Mouse (Mus musculus): Measurements from ENCODE around the gene Ndc1. TPM values are rescaled to one million over a fixed set of nuclear protein-coding genes. Genes with fewer than 3 reads are reported as not detected.
"Not testable (repeated sequence)": the region's sequence is repeated elsewhere in the genome, so short reads cannot be mapped to it uniquely, and the experiment has no call there.

Ndc1 gene
- polyA plus RNA-seq, 2 experiments: 9.6 to 17.2 TPM

DNA sequence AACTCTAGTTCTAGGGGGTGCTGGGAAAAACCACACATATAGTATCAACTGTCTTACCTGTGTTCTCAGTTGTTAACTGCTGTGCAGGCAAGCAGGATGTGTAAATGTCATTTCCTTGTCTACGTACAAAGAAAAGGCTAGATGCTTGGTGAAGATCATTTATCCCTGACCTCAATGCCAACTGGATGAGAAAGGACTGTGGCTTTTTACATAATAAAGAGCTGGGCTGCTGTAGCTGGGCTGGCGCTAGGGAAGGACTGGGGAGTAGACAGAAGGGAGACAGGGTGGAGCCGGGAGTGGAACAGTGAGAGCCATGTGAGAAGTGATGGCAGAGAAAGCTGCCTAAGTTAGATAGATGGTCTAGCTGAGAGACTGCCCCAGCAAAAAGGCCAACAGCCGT lies 4.8 kb upstream of the Ndc1 start:
- no peak for DNase-seq (ENCODE audit: low read depth in 3 of 3, low spot score in 3 of 3)
- Histone ChIP-seq H3K4me2 (ENCODE audit: low read depth) (no peak overlapping the region), H3K9me3 (ENCODE audit: control insufficient read depth, low read length) (no peaks in the 10 kb centered on the region), H3K27me3 (ENCODE audit: control insufficient read depth, insufficient read depth, low read length) (no peaks in the 10 kb centered on the region), H3K4me3 (ENCODE audit: insufficient read depth in 1 of 2, low read depth in 2 of 2, low read length in 2 of 2) (no peak overlapping the region), H3K9ac (replicated peaks) (no peak overlapping the region), H3K36me3 (replicated peaks; ENCODE audit: control insufficient read depth, insufficient read depth, low read depth) (no peaks in the 10 kb centered on the region), H3K4me1 (replicated peaks; ENCODE audit: control insufficient read depth in 2 of 2, insufficient read depth in 2 of 2, low read length in 1 of 2) (peaks cover 0 to 3% of the 10 kb centered on the region in 2 experiments; a peak in 1 of 4 replicates), H3K27ac (no peak overlapping the region)
- WGBS (ENCODE audit: insufficient replicate concordance): 66% methylated on average over 4 of the region's 4 CpGs
- TF ChIP-seq EP300 (IDR thresholded peaks at IDR 0.05; ENCODE audit: low read depth): no peak
- TF ChIP-seq CTCF (IDR thresholded peaks at IDR 0.05; ENCODE audit: low read depth): no peak
- no peak for ATAC-seq (ENCODE audit: insufficient read depth)

DNA sequence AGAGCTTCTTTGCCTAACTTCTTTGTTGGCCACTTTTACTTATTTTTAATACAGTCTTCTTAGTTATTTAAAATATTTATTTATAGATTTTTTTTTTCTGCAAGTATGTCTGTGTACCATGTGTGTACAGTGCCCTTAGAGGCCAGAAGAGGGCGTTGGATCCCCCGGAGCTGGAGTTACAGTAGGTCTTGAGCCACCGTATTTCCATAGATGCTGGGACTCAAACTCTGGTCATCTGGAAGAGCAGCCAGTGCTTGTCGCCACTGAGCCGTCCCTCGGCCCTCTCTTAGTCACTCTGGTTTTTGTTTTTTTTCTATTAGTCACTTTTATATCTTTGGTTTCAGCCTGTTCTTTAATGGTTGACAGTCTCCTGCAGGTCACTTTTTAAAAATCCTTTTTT lies 4.0 kb upstream of the Ndc1 start:
- H3K4me3 ChIP-seq (ENCODE audit: insufficient read depth in 1 of 2, low read depth in 2 of 2, low read length in 2 of 2): no peak overlapping the region
- H3K4me2 ChIP-seq (ENCODE audit: low read depth): no peak overlapping the region
- H3K27me3 ChIP-seq (ENCODE audit: control insufficient read depth, insufficient read depth, low read length): no peaks in the 10 kb centered on the region
- DNase-seq (ENCODE audit: low read depth in 3 of 3, low spot score in 3 of 3): no peak
- TF ChIP-seq CTCF (IDR thresholded peaks at IDR 0.05; ENCODE audit: low read depth) (no peak; the same call in 1 of the 2 replicates), EP300 (IDR thresholded peaks at IDR 0.05; ENCODE audit: low read depth) (no peak)
- no peaks in the 10 kb centered on the region for H3K9me3 ChIP-seq (ENCODE audit: control insufficient read depth, low read length)
- peaks cover 0 to 3% of the 10 kb centered on the region in 2 experiments; a peak in 2 of 4 replicates for H3K4me1 ChIP-seq (replicated peaks; ENCODE audit: control insufficient read depth in 2 of 2, insufficient read depth in 2 of 2, low read length in 1 of 2)
- WGBS (ENCODE audit: insufficient replicate concordance): 65% methylated on average over 6 of the region's 6 CpGs
- H3K36me3 ChIP-seq (replicated peaks; ENCODE audit: control insufficient read depth, insufficient read depth, low read depth): no peaks in the 10 kb centered on the region
- no peak overlapping the region for H3K9ac ChIP-seq (replicated peaks)
- H3K27ac ChIP-seq: no peak overlapping the region
- no peak for ATAC-seq (ENCODE audit: insufficient read depth)

DNA sequence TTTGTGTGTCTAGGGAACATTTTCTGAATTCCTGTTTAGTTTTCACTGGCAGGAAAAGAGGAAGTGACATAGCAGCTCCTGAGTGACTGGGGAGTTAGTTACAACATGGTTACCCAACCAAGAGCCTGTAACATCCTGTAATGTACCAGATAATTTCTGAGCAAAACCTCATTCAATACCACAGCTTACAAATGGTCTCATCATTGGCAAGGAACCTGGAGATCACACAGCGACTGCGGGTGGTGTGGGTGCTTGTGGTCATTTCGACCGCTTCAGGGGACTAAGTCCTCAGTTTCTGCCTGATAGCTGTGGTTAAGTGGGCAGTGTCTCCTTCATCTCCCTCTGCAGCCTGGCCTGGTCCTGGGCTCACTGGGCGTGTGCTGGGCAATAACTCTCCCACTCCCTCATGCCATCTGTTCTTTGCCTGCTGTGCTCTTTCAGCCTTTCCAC lies 3.4 kb upstream of the Ndc1 start:
- no peak for TF ChIP-seq CTCF (IDR thresholded peaks at IDR 0.05; ENCODE audit: low read depth)
- TF ChIP-seq EP300 (IDR thresholded peaks at IDR 0.05; ENCODE audit: low read depth): no peak
- Histone ChIP-seq H3K36me3 (replicated peaks; ENCODE audit: control insufficient read depth, insufficient read depth, low read depth) (no peaks in the 10 kb centered on the region), H3K9ac (replicated peaks) (no peak overlapping the region), H3K4me1 (replicated peaks; ENCODE audit: control insufficient read depth in 2 of 2, insufficient read depth in 2 of 2, low read length in 1 of 2) (peaks cover 0 to 5% of the 10 kb centered on the region in 2 experiments; a peak in 3 of 4 replicates), H3K9me3 (ENCODE audit: control insufficient read depth, low read length) (no peaks in the 10 kb centered on the region), H3K4me3 (ENCODE audit: insufficient read depth in 1 of 2, low read depth in 2 of 2, low read length in 2 of 2) (no peak overlapping the region), H3K27ac (no peak overlapping the region), H3K4me2 (ENCODE audit: low read depth) (no peak overlapping the region), H3K27me3 (ENCODE audit: control insufficient read depth, insufficient read depth, low read length) (no peaks in the 10 kb centered on the region)
- 29% methylated on average over 5 of the region's 5 CpGs for WGBS (ENCODE audit: insufficient replicate concordance)
- ATAC-seq (ENCODE audit: insufficient read depth) (no peak), DNase-seq (ENCODE audit: low read depth in 3 of 3, low spot score in 3 of 3) (peak in 1 of 3 experiments; percentile 36)

DNA sequence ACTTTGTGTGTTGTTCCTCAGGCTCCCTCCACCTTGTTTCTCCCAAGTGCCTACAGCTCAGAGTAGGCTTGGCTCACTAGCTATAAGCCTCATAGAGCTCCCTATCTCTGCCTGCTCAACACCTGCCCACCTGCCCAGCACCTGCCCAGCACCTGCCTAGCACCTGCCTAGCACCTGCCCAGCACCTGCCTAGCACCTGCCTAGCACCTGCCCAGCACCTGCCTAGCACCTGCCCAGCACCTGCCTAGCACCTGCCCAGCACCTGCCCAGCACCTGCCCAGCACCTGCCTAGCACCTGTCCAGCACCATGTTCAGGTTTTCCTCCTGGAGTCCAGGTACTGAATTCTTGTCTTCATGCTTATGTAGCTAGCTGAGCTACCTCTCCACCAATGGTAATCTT lies 1.2 kb upstream of the Ndc1 start:
- not testable (repeated sequence) for ATAC-seq (ENCODE audit: insufficient read depth); H3K4me3 ChIP-seq (ENCODE audit: insufficient read depth in 1 of 2, low read depth in 2 of 2, low read length in 2 of 2); H3K4me2 ChIP-seq (ENCODE audit: low read depth); H3K9me3 ChIP-seq (ENCODE audit: control insufficient read depth, low read length); H3K36me3 ChIP-seq (replicated peaks; ENCODE audit: control insufficient read depth, insufficient read depth, low read depth); H3K9ac ChIP-seq (replicated peaks); H3K27me3 ChIP-seq (ENCODE audit: control insufficient read depth, insufficient read depth, low read length); DNase-seq (ENCODE audit: low read depth in 3 of 3, low spot score in 3 of 3); H3K4me1 ChIP-seq (replicated peaks; ENCODE audit: control insufficient read depth in 2 of 2, insufficient read depth in 2 of 2, low read length in 1 of 2); H3K27ac ChIP-seq

DNA sequence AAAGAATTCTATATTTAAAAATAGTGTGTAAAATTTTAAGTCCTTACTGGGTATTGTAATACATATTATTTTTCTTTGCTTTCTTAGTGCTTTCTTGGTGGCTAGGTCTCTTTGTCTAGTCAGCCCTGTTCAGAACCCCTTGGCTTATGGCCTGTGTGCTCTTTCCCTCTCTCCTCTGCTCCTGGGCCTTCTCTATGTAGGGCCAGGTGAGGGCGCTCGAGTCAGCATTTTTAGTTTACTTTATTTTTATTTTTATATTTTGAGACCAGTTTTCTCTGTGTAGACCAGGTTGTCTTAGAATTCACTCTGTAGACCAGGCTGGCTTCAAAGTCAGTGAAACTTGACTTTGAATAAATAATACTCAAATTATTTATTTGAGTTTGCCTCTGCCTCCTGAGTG lies 4.7 kb downstream of the Ndc1 start:
- Histone ChIP-seq H3K27me3 (ENCODE audit: control insufficient read depth, insufficient read depth, low read length) (no peaks in the 10 kb centered on the region), H3K36me3 (replicated peaks; ENCODE audit: control insufficient read depth, insufficient read depth, low read depth) (peaks cover 36% of the 10 kb centered on the region), H3K27ac (no peak overlapping the region), H3K4me3 (ENCODE audit: insufficient read depth in 1 of 2, low read depth in 2 of 2, low read length in 2 of 2) (no peak overlapping the region), H3K9ac (replicated peaks) (no peak overlapping the region), H3K4me1 (replicated peaks; ENCODE audit: control insufficient read depth in 2 of 2, insufficient read depth in 2 of 2, low read length in 1 of 2) (peaks cover 0 to 4% of the 10 kb centered on the region in 2 experiments), H3K4me2 (ENCODE audit: low read depth) (no peak overlapping the region), H3K9me3 (ENCODE audit: control insufficient read depth, low read length) (no peaks in the 10 kb centered on the region)
- TF ChIP-seq CTCF (IDR thresholded peaks at IDR 0.05; ENCODE audit: low read depth): peak; percentile 30; the same call in 1 of the 2 replicates
- TF ChIP-seq EP300 (IDR thresholded peaks at IDR 0.05; ENCODE audit: low read depth): no peak
- ATAC-seq (ENCODE audit: insufficient read depth): no peak
- DNase-seq (ENCODE audit: low read depth in 3 of 3, low spot score in 3 of 3): no peak
- 45% methylated on average over 2 of the region's 2 CpGs for WGBS (ENCODE audit: insufficient replicate concordance)

Data from liver, embryonic 14.5 days (tissue).